Mouse (Mus musculus): Measurements from ENCODE around the gene Ptprt. TPM values are rescaled to one million over a fixed set of nuclear protein-coding genes. Genes with fewer than 3 reads are reported as not detected.

Ptprt gene
- polyA plus RNA-seq, 1 experiment from 2014 or later = 2.3 TPM

- no peak for ATAC-seq (ENCODE audit: low FRiP score, low read depth)
- no peaks in the 10 kb centered on the region for H3K9me3 ChIP-seq
These were observed 776.5 kb downstream of the Ptprt start for GRCm38 (mm10) chr2:161884446-161884845.

GRCm38 (mm10) chr2:161882580-161882979, 778.4 kb downstream of the Ptprt start:
- H3K9me3 ChIP-seq = no peaks in the 10 kb centered on the region
- no peak overlapping the region for H3K9ac ChIP-seq (replicated peaks)
- no peaks in the 10 kb centered on the region for H3K27me3 ChIP-seq
- H3K36me3 ChIP-seq = no peaks in the 10 kb centered on the region
- WGBS = 74% methylated on average over 4 of the region's 4 CpGs
- H3K4me2 ChIP-seq (replicated peaks) = no peak overlapping the region
- no peak overlapping the region for H3K27ac ChIP-seq (replicated peaks)
- ATAC-seq (ENCODE audit: low FRiP score, low read depth) = no peak
- H3K4me1 ChIP-seq = no peaks in the 10 kb centered on the region
- H3K4me3 ChIP-seq = no peak overlapping the region

More at GRCm38 (mm10) chr2:161884446-161884845, 776.5 kb downstream of the Ptprt start:
- Histone ChIP-seq H3K36me3 (no peaks in the 10 kb centered on the region), H3K4me3 (no peak overlapping the region), H3K4me1 (no peaks in the 10 kb centered on the region), H3K27me3 (no peaks in the 10 kb centered on the region), H3K27ac (replicated peaks) (no peak overlapping the region), H3K4me2 (replicated peaks) (no peak overlapping the region), H3K9ac (replicated peaks) (no peak overlapping the region)
- 93% methylated on average over 4 of the region's 4 CpGs for WGBS

GRCm38 (mm10) chr2:161880941-161881340, 780.0 kb downstream of the Ptprt start:
- no peak for ATAC-seq (ENCODE audit: low FRiP score, low read depth)
- 70% methylated on average over 3 of the region's 3 CpGs for WGBS

GRCm38 (mm10) chr2:161865231-161865630, 795.7 kb downstream of the Ptprt start:
- 72% methylated on average over 4 of the region's 4 CpGs for WGBS
- Histone ChIP-seq H3K9me3 (no peaks in the 10 kb centered on the region), H3K4me3 (no peak overlapping the region), H3K27ac (replicated peaks) (no peak overlapping the region), H3K4me1 (0 out of 2 replicates have a peak, but pooled peaks cover 4% of the 10 kb centered on the region), H3K27me3 (no peaks in the 10 kb centered on the region), H3K4me2 (replicated peaks) (no peak overlapping the region), H3K36me3 (no peaks in the 10 kb centered on the region), H3K9ac (replicated peaks) (no peak overlapping the region)
- no peak for ATAC-seq (ENCODE audit: low FRiP score, low read depth)

More at GRCm38 (mm10) chr2:161880941-161881340, 780.0 kb downstream of the Ptprt start:
- Histone ChIP-seq H3K4me2 (replicated peaks) (no peak overlapping the region), H3K36me3 (no peaks in the 10 kb centered on the region), H3K27ac (replicated peaks) (no peak overlapping the region), H3K4me3 (no peak overlapping the region), H3K4me1 (no peaks in the 10 kb centered on the region), H3K27me3 (no peaks in the 10 kb centered on the region), H3K9ac (replicated peaks) (no peak overlapping the region), H3K9me3 (no peaks in the 10 kb centered on the region)

- no peak overlapping the region for H3K4me2 ChIP-seq (replicated peaks)
- ATAC-seq (ENCODE audit: low FRiP score, low read depth) = no peak
- no peak overlapping the region for H3K4me3 ChIP-seq
- H3K9me3 ChIP-seq = no peaks in the 10 kb centered on the region
- H3K27me3 ChIP-seq = no peaks in the 10 kb centered on the region
- H3K4me1 ChIP-seq = peaks cover 3% of the 10 kb centered on the region; the same call in 1 of the 2 replicates
- H3K36me3 ChIP-seq = no peaks in the 10 kb centered on the region
- H3K27ac ChIP-seq (replicated peaks) = no peak overlapping the region
- H3K9ac ChIP-seq (replicated peaks) = no peak overlapping the region
- WGBS = 95% methylated on average over 1 of the region's 1 CpGs
These were observed 802.1 kb downstream of the Ptprt start for GRCm38 (mm10) chr2:161858813-161859212.

- Histone ChIP-seq H3K36me3 (no peaks in the 10 kb centered on the region), H3K4me1 (peaks cover 3% of the 10 kb centered on the region; the same call in 1 of the 2 replicates), H3K27ac (replicated peaks) (no peak overlapping the region), H3K4me3 (no peak overlapping the region), H3K9me3 (no peaks in the 10 kb centered on the region), H3K27me3 (no peaks in the 10 kb centered on the region), H3K9ac (replicated peaks) (no peak overlapping the region), H3K4me2 (replicated peaks) (no peak overlapping the region)
- 82% methylated on average over 1 of the region's 1 CpGs for WGBS
- no peak for ATAC-seq (ENCODE audit: low FRiP score, low read depth)
These were observed 802.6 kb downstream of the Ptprt start for GRCm38 (mm10) chr2:161858361-161858760.

- H3K36me3 ChIP-seq = no peaks in the 10 kb centered on the region
- H3K9ac ChIP-seq (replicated peaks) = no peak overlapping the region
- ATAC-seq (ENCODE audit: low FRiP score, low read depth) = no peak
- WGBS = 83% methylated on average over 4 of the region's 4 CpGs
- H3K27ac ChIP-seq (replicated peaks) = no peak overlapping the region
- H3K4me1 ChIP-seq = no peaks in the 10 kb centered on the region
- no peaks in the 10 kb centered on the region for H3K9me3 ChIP-seq
- H3K27me3 ChIP-seq = no peaks in the 10 kb centered on the region
- no peak overlapping the region for H3K4me3 ChIP-seq
- no peak overlapping the region for H3K4me2 ChIP-seq (replicated peaks)
These were observed 825.9 kb downstream of the Ptprt start for GRCm38 (mm10) chr2:161835001-161835400.

- Histone ChIP-seq H3K27me3 (no peaks in the 10 kb centered on the region), H3K4me3 (no peak overlapping the region), H3K4me2 (replicated peaks) (no peak overlapping the region), H3K9ac (replicated peaks) (no peak overlapping the region), H3K9me3 (no peaks in the 10 kb centered on the region), H3K27ac (replicated peaks) (no peak overlapping the region), H3K36me3 (no peaks in the 10 kb centered on the region), H3K4me1 (no peaks in the 10 kb centered on the region)
- 93% methylated on average over 2 of the region's 2 CpGs for whole genome bisulfite sequencing
- no peak for ATAC-seq (ENCODE audit: low FRiP score, low read depth)
These were observed 827.1 kb downstream of the Ptprt start for GRCm38 (mm10) chr2:161833846-161834245.

- H3K27ac ChIP-seq (replicated peaks) = no peak overlapping the region
- no peak overlapping the region for H3K9ac ChIP-seq (replicated peaks)
- WGBS = 90% methylated on average over 1 of the region's 1 CpGs
- H3K4me2 ChIP-seq (replicated peaks) = no peak overlapping the region
- no peaks in the 10 kb centered on the region for H3K4me1 ChIP-seq
- H3K36me3 ChIP-seq = no peaks in the 10 kb centered on the region
- H3K9me3 ChIP-seq = no peaks in the 10 kb centered on the region
- H3K27me3 ChIP-seq = no peaks in the 10 kb centered on the region
- no peak overlapping the region for H3K4me3 ChIP-seq
- no peak for ATAC-seq (ENCODE audit: low FRiP score, low read depth)
These were observed 847.6 kb downstream of the Ptprt start for GRCm38 (mm10) chr2:161813326-161813725.

GRCm38 (mm10) chr2:161808086-161808801, 852.7 kb downstream of the Ptprt start:
- Histone ChIP-seq H3K4me3 (no peak overlapping the region), H3K27me3 (no peaks in the 10 kb centered on the region), H3K4me2 (replicated peaks) (no peak overlapping the region), H3K36me3 (no peaks in the 10 kb centered on the region), H3K27ac (replicated peaks) (no peak overlapping the region), H3K9ac (replicated peaks) (no peak overlapping the region), H3K9me3 (no peaks in the 10 kb centered on the region), H3K4me1 (no peaks in the 10 kb centered on the region)
- no peak for ATAC-seq (ENCODE audit: low FRiP score, low read depth)
- WGBS = 86% methylated on average over 9 of the region's 9 CpGs

- 39% methylated on average over 8 of the region's 8 CpGs for WGBS
- no peak overlapping the region for H3K9ac ChIP-seq (replicated peaks)
- ATAC-seq (ENCODE audit: low FRiP score, low read depth) = no peak
- H3K4me1 ChIP-seq = no peaks in the 10 kb centered on the region
- H3K36me3 ChIP-seq = no peaks in the 10 kb centered on the region
- no peaks in the 10 kb centered on the region for H3K9me3 ChIP-seq
- H3K27ac ChIP-seq (replicated peaks) = no peak overlapping the region
- H3K4me3 ChIP-seq = no peak overlapping the region
- H3K27me3 ChIP-seq = no peaks in the 10 kb centered on the region
- no peak overlapping the region for H3K4me2 ChIP-seq (replicated peaks)
These were observed 854.5 kb downstream of the Ptprt start for GRCm38 (mm10) chr2:161806287-161807007.

GRCm38 (mm10) chr2:161799946-161800345, 861.0 kb downstream of the Ptprt start:
- Histone ChIP-seq H3K4me1 (no peaks in the 10 kb centered on the region), H3K27me3 (no peaks in the 10 kb centered on the region), H3K36me3 (no peaks in the 10 kb centered on the region), H3K9ac (replicated peaks) (no peak overlapping the region), H3K27ac (replicated peaks) (no peak overlapping the region), H3K4me2 (replicated peaks) (no peak overlapping the region), H3K4me3 (no peak overlapping the region), H3K9me3 (no peaks in the 10 kb centered on the region)
- ATAC-seq (ENCODE audit: low FRiP score, low read depth) = no peak
- 85% methylated on average over 6 of the region's 6 CpGs for WGBS
